Mouse (Mus musculus) embryonic fibroblast, embryonic 13.5 days (primary cell): Measurements from ENCODE around the gene Zfp467.

Experiments
- CTCF ChIP-seq: IDR thresholded peaks from 2 replicates; pipeline ENCODE4 v1.5.1; 2011; ENCODE audit warnings: mild to moderate bottlenecking, control low read depth, low read length, moderate library complexity, borderline replicate concordance; ENCODE audit not compliant: insufficient read depth
- POLR2A ChIP-seq: IDR thresholded peaks from 2 replicates; pipeline ENCODE4 v1.6.1; 2011; ENCODE audit warnings: low read depth, mild to moderate bottlenecking, control low read depth, low read length, moderate library complexity

DNA sequence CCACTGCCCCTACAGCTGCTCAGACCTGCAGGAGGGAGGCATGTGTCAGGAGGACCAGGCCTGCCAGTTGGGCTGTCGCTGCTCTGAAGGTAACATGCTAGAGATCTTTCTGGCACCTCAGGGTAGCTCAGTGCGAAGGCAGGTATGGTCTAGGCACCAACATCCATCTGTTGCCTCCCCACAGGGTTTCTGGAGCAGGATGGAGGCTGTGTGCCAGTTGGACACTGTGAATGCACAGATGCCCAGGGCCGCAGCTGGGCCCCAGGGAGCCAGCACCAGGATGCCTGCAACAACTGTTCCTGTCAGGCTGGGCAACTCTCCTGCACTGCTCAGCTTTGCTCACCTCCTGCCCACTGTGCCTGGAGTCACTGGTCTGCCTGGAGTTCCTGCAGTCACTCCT lies 44.1 kb upstream of the Zfp467 start:
- TF ChIP-seq CTCF (no peak), POLR2A (no peak)
